Mouse (Mus musculus) thymus, postnatal 4 days (tissue): Measurements from ENCODE around the gene Mdm4.
A peak's percentile ranks its signal among the peaks of the same experiment; 100 is the strongest.

Experiments used
- DNase-seq: peaks from one replicate; pipeline ENCODE4 v3.0.0; 2021

Gene Mdm4

GRCm38 (mm10) chr1:132934856-132935255 is 95.5 kb downstream of the Mdm4 start:
- peak; percentile 41 for DNase-seq

GRCm38 (mm10) chr1:132932421-132932820 is 97.9 kb downstream of the Mdm4 start:
- no peak for DNase-seq

GRCm38 (mm10) chr1:132930291-132930690 is 100.1 kb downstream of the Mdm4 start:
- DNase-seq: no peak

- DNase-seq: no peak
These were observed 101.5 kb downstream of the Mdm4 start for GRCm38 (mm10) chr1:132928907-132929250.

- no peak for DNase-seq
These were observed 102.1 kb downstream of the Mdm4 start for GRCm38 (mm10) chr1:132928032-132928906.

- DNase-seq: no peak
These were observed 105.1 kb downstream of the Mdm4 start for GRCm38 (mm10) chr1:132925270-132925669.

GRCm38 (mm10) chr1:132922257-132922656 is 108.1 kb downstream of the Mdm4 start:
- no peak for DNase-seq

GRCm38 (mm10) chr1:132921071-132921470 is 109.3 kb downstream of the Mdm4 start:
- DNase-seq: no peak

GRCm38 (mm10) chr1:132919258-132919657 is 111.1 kb downstream of the Mdm4 start:
- no peak for DNase-seq

- no peak for DNase-seq
These were observed 112.2 kb downstream of the Mdm4 start for GRCm38 (mm10) chr1:132918117-132918680.

GRCm38 (mm10) chr1:132917554-132917953 is 112.8 kb downstream of the Mdm4 start:
- DNase-seq: no peak

GRCm38 (mm10) chr1:132915849-132916493 is 114.4 kb downstream of the Mdm4 start:
- no peak for DNase-seq

- DNase-seq: no peak
These were observed 119.8 kb downstream of the Mdm4 start for GRCm38 (mm10) chr1:132910414-132911041.

GRCm38 (mm10) chr1:132909951-132910350 is 120.4 kb downstream of the Mdm4 start:
- no peak for DNase-seq
